Mouse (Mus musculus) G1E (cell line): ENCODE measurements around the gene Sept12. TPM values are rescaled to one million over a fixed set of nuclear protein-coding genes. Genes with fewer than 3 reads are reported as not detected.
A peak's percentile ranks its signal among the peaks of the same experiment; 100 is the strongest.

ENCODE experiments used
- ATAC-seq: 2 replicates; pipeline ENCODE4 v1.8.0; 2016; ENCODE audit warnings: mild to moderate bottlenecking; ENCODE audit not compliant: insufficient number of reproducible peaks, poor library complexity, low FRiP score, severe bottlenecking; ENCODE audit errors: extremely low read depth
- DNase-seq: peaks from one replicate; pipeline ENCODE4 v3.0.0; 2012; ENCODE audit warnings: low spot score
- H3K27me3 ChIP-seq: 2 replicates; pipeline ENCODE4 v1.6.1; 2012; ENCODE audit warnings: mild to moderate bottlenecking, low read length, inconsistent platforms; ENCODE audit not compliant: insufficient read depth
- H3K36me3 ChIP-seq: replicated peaks from 2 replicates; pipeline ENCODE3; 2012; ENCODE audit warnings: mild to moderate bottlenecking, inconsistent platforms
- H3K4me1 ChIP-seq: 2 replicates; pipeline ENCODE4 v1.6.1; 2012; ENCODE audit warnings: low read depth, low read length, inconsistent platforms, mixed read lengths; ENCODE audit not compliant: insufficient read depth
- H3K4me3 ChIP-seq: 2 replicates; pipeline ENCODE4 v1.5.1; 2012; ENCODE audit warnings: low read depth, mild to moderate bottlenecking, inconsistent platforms, low read length, moderate library complexity, mixed read lengths
- H3K9me3 ChIP-seq: replicated peaks from 2 replicates; pipeline ENCODE4 v1.6.1; 2012; ENCODE audit warnings: inconsistent platforms
- CTCF ChIP-seq: IDR thresholded peaks from 2 replicates; pipeline ENCODE4 v1.5.1; 2012; ENCODE audit warnings: low read depth, low read length, inconsistent platforms, mixed read lengths
- GATA1 ChIP-seq: IDR thresholded peaks from 2 replicates; pipeline ENCODE4 v1.6.1; 2012; ENCODE audit warnings: borderline replicate concordance, low read length, inconsistent platforms, mixed read lengths
- GATA2 ChIP-seq: IDR thresholded peaks from 2 replicates; pipeline ENCODE4 v1.6.1; 2012; ENCODE audit warnings: low read depth, low read length, inconsistent platforms, borderline replicate concordance
- POLR2AphosphoS5 ChIP-seq: IDR thresholded peaks from 2 replicates; pipeline ENCODE4 v1.6.1; 2012; ENCODE audit warnings: low read depth, low read length, inconsistent platforms; ENCODE audit not compliant: insufficient replicate concordance
- TAL1 ChIP-seq: conservative IDR thresholded peaks from 2 replicates; pipeline ENCODE4 v1.6.1; 2012; ENCODE audit warnings: low read depth, low read length, inconsistent platforms, mixed read lengths
- polyA plus RNA-seq: library from polyadenylated mRNA; stranded (reverse); fragments of >175 nt; gene quantifications from 2 replicates; pipeline ENCODE4 v1.2.3, GENCODE M21; 2012
- total RNA-seq, 2 experiments: library from RNA; stranded (forward) in 1 of 2; stranded (reverse) in 1 of 2; fragments of 200-1000 nt in 1 of 2; fragments of >200 nt in 1 of 2; fragmentation: Nextera tagmentation in 1 of 2; gene quantifications; 2 replicates each; pipeline ENCODE4 v1.2.3; 2014 to 2017

Gene Sept12
- total and polyA plus RNA-seq, 3 experiments, result 0.05 to 0.07 TPM; not detected in 1

DNA sequence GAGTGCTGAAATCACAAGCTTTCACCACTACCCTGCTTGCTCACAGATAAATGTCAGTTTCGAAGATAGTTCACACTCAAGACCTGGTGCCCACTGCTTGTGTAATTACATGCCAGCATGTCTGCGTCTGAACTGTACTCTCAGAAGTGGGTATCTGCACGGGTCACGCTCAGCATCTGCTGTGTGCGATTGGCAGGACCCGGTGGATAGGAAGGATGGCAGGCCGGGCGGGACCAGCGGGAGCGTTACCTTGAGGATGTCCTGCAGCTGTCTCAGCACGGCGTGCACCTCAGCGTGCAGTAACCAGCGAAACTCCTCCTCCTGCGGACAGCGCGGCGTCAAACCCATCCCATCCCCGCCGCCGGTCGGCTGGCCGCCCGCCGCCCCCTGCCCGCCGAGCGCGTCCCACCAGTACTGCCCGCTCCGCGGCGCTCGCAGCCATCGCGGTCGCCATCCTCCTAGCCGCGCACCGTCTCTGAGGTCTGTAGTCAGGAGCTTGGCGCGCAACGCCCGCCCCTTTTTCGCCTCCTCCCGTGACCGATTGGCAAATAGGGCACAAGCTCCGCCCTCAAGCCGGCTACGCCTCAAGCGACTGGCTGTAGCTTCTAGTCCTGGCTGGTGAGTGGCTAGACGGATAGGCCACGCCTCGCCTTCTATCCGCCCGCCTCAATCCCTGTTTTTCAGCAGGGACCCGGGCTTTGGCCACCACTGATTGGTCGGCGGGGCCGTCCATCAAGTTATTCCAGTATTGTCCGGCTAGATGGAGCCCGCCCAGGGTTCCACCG is 15.6 kb upstream of the Sept12 start, which contains the start of gene Rogdi:
Gene Rogdi, minus strand, starts transcription at position 500 of the 785 bp plus-strand sequence.
- ATAC-seq, result peak; percentile 93
- H3K36me3 ChIP-seq, result peaks cover 72% of the 10 kb centered on the region
- no peak for TF ChIP-seq GATA1
- peak; percentile 83; the same call in 1 of the 2 replicates for TF ChIP-seq POLR2AphosphoS5

DNA sequence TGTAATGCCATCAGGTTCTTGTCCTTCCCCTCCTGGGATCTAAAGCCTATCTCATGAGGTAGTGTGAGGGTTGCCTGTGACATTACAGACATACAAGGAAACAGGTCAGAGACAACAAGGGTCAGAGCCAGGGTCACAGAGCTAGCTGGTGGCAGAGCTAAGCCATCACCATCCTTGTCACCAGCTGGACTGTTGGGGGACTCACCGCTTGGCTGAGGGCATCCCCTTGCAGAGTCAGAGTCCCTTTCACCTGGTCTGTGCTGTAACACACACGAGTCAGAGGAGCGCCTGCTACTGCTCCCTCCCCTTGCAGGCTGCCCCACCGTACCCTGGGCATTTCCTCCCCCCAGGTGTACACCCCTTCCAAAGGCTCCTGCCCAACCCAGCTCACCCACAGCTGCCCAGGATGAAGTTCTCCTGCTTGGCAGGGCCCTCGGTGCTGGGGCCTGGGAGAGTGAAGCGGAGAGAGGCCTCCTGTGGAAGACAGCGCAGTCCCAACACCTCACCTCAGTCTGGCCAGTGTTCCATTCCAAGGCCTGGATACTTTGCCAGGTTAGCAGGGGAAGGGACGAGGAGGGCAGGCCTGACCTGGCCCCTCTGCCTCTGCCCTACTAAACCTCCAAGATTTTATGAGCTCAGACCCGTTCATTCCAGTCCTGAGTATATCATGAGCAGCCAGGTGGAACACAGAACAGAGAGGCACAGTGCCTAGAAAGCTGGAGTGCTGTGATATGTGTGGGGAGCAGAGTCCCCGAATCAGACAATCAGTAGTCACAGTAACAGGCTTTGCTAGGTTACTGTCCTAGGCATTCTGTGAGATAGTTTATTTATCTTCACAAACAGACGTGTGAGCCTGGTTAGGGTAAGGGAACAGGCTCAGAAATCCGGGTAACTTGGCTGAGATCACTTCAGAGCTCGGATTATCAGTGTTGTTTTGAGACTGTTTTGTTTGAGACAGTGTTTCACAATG is 14.7 kb upstream of the Sept12 start:
- ATAC-seq, result peak; percentile 66
- TF ChIP-seq TAL1 (peak; percentile 88), POLR2AphosphoS5 (no peak)

More for the DNA sequence above, 15.6 kb upstream of the Sept12 start, which contains the start of gene Rogdi:
- peaks cover 46% of the 10 kb centered on the region for H3K4me1 ChIP-seq
- DNase-seq, result peak; percentile 86
- peak within 1 kb of the TSS; percentile 81 for H3K4me3 ChIP-seq
- H3K9me3 ChIP-seq, result no peaks in the 10 kb centered on the region
- H3K27me3 ChIP-seq, result no peaks in the 10 kb centered on the region; the same call in 1 of the 2 replicates

DNA sequence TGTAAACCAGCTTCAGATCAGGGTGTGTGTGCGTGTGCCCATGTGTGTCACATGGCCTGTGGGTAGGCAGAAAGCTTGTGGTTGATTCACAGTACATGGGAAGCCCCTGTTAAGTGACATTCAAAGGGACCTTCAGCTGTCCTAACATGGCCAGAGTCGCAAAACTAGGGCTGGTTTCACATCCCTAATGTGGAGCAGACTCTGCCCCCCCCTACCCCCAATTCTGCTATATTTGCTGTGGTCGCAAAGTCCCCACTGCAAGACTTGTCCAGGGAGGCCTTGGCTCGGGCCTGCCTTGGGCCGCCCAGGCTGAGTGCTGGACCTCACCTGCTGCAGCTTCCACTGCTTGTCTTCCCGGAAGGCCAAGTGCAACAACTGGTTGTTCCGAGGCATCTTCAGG is 13.6 kb upstream of the Sept12 start:
- peaks cover 62% of the 10 kb centered on the region for H3K36me3 ChIP-seq
- no peak for DNase-seq
- H3K4me1 ChIP-seq, result peaks cover 46% of the 10 kb centered on the region
- no peak for TF ChIP-seq CTCF
- no peak for TF ChIP-seq GATA1
- TF ChIP-seq POLR2AphosphoS5, result no peak
- no peak for TF ChIP-seq GATA2
- TF ChIP-seq TAL1, result no peak
- no peak for ATAC-seq
- H3K27me3 ChIP-seq, result peaks cover 8% of the 10 kb centered on the region; the same call in 1 of the 2 replicates
- H3K9me3 ChIP-seq, result no peaks in the 10 kb centered on the region
- peak overlapping the region; percentile 60; the same call in 1 of the 2 replicates for H3K4me3 ChIP-seq

More for the DNA sequence above, 14.7 kb upstream of the Sept12 start:
- Histone ChIP-seq H3K36me3 (peaks cover 71% of the 10 kb centered on the region), H3K27me3 (peaks cover 5% of the 10 kb centered on the region; the same call in 1 of the 2 replicates), H3K4me1 (peaks cover 46% of the 10 kb centered on the region), H3K4me3 (peak overlapping the region; percentile 81), H3K9me3 (no peaks in the 10 kb centered on the region)
- peak; percentile 21 for DNase-seq

DNA sequence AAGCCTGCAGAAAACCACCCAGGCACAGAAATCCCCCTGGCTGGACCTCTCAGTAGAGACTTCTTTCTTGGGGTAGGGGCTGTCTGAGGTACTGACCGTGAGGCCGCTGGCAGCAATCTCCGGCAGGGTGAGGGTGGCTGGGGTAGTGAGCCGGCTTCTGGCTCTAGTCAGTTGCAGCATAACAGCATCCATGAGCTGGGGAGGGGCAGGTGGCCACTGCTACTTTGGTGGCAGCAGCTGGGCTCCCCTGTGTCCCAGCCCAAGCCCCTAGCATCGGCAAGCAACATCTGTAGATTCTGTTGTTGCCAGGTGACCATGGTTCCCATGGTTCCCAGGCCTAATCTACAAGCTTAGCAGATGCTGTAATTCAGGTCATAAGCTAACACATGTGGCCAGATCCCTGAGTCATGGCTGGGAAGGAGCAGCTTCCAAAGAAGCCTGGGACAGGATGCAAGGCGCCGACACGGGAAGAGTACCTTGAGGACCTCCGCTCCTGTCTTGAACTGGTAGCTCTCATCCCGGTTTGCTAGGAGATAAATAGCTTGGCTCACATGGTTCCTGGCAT is 12.8 kb upstream of the Sept12 start:
- peaks cover 54% of the 10 kb centered on the region for H3K36me3 ChIP-seq
- ATAC-seq (no peak), DNase-seq (no peak)
- H3K4me3 ChIP-seq, result no peak overlapping the region
- H3K9me3 ChIP-seq, result no peaks in the 10 kb centered on the region
- TF ChIP-seq GATA1 (no peak), CTCF (no peak), GATA2 (no peak), TAL1 (no peak), POLR2AphosphoS5 (no peak)
- peaks cover 46% of the 10 kb centered on the region for H3K4me1 ChIP-seq
- peaks cover 8% of the 10 kb centered on the region; the same call in 1 of the 2 replicates for H3K27me3 ChIP-seq

DNA sequence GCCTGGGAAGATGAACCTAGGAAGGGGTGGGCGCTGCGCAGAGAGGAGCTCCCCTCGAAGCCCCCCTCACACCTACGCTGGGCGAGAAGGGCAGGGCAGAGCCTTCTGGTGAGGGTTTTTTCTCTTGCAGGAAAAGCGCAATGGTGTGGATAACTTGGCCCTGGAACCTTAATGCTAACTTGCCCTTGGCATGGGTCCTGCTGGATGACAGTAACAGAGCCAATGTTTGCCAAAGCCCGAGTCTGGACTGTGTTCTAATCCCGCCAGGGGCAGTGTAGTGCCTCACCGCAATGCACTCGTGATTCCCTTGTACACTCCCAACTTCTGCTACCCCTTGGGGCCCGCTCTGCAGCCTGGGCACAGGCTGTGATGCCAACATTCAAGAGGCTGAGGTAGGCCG is 10.4 kb upstream of the Sept12 start:
- no peak for ATAC-seq
- Histone ChIP-seq H3K4me1 (peaks cover 32% of the 10 kb centered on the region), H3K27me3 (peaks cover 8% of the 10 kb centered on the region; the same call in 1 of the 2 replicates), H3K4me3 (no peak overlapping the region), H3K9me3 (no peaks in the 10 kb centered on the region), H3K36me3 (peaks cover 40% of the 10 kb centered on the region)
- no peak for DNase-seq
- TF ChIP-seq CTCF, result no peak
- no peak for TF ChIP-seq GATA1
- TF ChIP-seq TAL1, result no peak
- TF ChIP-seq GATA2, result no peak
- no peak for TF ChIP-seq POLR2AphosphoS5

DNA sequence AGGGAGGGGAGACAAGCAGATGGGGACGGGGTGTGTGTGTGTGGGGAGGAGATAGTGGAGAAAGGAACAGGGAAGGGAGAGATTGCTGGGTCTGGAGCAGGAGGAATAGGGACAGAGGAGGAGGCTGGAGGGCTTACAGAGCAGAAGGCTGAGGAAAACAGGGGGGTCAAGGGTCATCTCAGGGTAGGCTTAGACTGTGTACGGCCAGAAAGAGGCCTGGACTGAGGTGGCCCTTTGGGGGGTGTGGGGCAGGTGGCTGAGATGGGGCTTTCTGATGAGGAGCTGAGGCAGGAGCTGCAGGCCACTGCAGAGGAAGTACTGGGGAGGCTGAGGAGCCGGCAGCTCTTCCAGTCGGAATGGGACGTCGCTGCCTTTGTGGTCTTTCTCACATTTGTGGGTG is 9.8 kb upstream of the Sept12 start:
- no peak for TF ChIP-seq POLR2AphosphoS5
- no peak for TF ChIP-seq GATA2
- TF ChIP-seq GATA1, result no peak
- TF ChIP-seq TAL1, result no peak
- no peak for TF ChIP-seq CTCF
- Histone ChIP-seq H3K4me1 (peaks cover 26% of the 10 kb centered on the region), H3K9me3 (no peaks in the 10 kb centered on the region), H3K4me3 (no peak overlapping the region), H3K27me3 (peaks cover 8% of the 10 kb centered on the region; the same call in 1 of the 2 replicates), H3K36me3 (peaks cover 40% of the 10 kb centered on the region)
- DNase-seq, result no peak
- ATAC-seq, result no peak
